Mouse (Mus musculus) ovary, adult 18-20 months (tissue): Measurements from ENCODE around the gene Atoh1.
A peak's percentile ranks its signal among the peaks of the same experiment; 100 is the strongest.

Source experiments
- DNase-seq: peaks from one replicate; pipeline ENCODE4 v3.0.0; 2022; ENCODE audit warnings: low spot score, mixed read lengths

The Atoh1 gene

DNA sequence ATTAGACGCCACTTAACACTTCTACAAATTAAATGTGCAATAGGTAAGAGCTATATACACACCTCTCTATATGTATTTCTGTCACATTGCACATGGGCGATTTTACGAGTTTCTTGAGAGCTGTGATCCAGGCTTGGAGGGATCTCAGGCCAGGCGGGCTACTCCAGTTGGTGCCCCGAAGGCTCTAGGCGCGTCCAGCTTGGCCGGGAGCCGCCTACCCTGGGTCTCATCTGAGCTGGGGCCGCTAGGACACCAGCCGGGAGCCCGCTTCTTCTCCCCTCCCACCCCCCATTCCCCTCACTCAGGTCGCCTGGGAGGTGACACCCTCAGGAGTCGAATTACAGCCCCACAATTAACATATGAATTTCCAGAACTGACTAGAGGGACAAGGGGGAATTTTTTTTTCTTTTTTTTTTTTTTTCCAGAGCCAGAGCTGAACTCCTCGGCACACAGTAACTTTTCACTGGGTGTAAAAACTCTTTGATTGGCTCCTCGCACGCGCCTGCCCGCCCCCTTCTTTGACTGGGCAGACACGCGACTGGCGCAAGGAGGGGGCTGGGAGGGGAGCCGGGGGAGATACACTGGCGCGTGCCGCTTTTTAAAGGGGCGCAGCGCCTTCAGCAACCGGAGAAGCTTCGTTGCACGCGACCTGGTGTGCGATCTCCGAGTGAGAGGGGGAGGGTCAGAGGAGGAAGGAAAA lies at the start of gene Atoh1:
Gene Atoh1 (plus strand): TSS at position 627 of the 700 bp plus-strand sequence.
- peak; percentile 17 for DNase-seq

DNA sequence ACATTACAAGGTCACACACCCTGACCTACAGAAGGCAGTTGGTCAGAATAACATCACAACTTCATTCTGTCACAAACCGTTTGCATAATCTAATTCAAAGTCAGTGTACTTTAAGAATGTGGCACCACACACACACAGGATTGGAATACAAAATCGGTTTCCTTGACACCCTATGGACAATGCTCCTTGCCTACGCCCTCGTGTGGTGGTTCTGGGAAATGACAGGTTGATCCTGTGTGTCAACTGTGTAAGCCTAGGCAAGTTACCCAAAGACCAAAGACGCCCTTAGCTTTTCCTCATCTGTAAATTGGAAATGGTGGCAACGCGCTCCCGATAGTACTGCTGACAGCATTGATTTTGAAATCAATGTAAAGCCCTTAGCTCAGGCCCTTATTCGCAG lies 45.0 kb upstream of the Atoh1 start:
- DNase-seq: no peak

DNA sequence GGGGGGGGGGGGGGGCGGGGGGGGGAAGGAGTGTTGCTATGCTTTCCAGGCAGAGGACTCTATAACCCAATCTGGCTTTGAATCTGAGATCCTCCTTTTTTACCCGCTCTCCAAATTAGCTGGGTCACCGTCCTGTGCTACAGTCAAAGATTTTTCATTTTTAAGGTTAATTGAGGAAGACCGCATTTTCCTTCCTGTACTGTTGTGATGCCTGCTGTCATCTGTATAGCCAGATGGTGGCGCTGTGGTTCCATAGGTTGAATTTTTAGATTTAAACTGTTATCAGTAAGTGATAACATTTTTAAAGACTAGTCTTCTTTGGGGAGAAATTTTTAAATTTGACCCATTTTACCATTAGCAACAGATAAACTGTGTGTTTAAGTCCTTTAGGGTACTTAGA lies 44.0 kb upstream of the Atoh1 start:
- no peak for DNase-seq

DNA sequence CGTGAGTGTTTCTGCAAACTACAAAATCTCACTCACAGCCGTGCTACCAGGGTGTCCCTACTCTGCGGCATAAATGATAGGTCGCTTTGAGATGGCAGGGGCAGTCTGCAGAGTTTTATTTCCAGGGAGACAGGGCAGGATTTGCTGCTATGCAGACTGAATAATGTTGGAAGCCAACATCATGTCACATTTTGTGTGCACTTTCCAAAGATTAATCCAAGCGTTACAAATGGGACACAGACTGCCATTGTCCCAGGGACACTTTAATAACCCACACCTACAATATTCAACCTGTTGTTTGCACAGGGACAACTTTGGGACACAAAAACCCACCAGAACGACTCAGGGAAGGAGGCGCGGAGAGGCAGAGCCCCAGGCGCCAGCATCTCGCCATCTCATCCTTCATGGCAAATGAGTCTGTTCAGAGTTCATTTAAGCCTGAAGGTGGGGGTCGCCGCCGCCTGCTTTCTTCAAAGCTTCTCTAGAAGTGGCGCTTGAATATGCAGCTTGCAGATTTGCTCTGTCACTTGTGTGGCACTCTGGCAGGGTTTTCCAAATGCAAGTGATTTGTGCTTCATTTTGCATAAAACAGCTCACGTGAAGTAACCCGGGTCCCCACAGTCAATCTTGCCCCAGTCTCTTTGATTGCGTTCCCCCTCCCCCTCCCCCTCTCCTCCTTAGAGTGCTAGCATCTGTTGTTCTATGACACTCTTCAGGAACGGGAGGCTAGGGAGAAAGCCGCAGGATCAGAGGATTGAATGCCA lies 40.6 kb upstream of the Atoh1 start:
- DNase-seq: no peak

DNA sequence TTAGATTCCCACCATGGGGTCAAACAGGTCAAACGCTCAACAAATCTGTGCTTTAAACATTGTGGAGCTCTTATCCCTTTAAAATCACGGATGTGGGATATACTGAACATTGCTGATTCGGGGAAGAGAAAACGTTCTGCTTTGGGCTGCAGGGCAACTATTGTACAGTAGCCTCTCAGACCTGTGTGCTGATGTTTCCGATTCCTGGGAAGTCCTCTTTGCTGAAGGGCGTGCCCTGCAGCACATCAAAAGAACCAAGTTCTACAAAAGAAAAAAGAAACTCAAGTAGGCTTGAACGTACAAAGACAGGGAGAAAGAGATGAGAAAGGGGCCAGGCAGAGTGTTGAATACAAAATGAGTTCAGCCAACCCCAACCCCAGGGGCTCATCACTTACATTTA lies 34.2 kb upstream of the Atoh1 start:
- DNase-seq: no peak

DNA sequence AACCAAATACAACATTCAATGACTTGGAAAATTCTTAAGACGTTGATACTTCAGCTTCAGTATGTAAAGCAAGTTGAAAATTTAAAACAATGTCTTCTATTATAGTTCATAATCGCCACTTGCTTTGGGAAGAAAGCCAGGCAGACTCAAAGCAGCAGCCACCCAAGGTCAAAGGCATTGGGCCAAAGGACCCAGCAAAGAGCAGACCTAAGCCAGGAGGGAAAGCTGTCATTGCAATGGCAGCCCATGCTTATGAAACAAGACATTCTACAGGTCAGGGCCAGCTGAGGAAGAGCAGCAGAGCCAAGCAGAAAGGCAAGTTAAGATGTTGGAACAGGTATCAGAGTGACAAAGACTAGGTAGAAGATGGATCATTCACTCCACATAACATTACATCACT lies 25.3 kb upstream of the Atoh1 start:
- no peak for DNase-seq

DNA sequence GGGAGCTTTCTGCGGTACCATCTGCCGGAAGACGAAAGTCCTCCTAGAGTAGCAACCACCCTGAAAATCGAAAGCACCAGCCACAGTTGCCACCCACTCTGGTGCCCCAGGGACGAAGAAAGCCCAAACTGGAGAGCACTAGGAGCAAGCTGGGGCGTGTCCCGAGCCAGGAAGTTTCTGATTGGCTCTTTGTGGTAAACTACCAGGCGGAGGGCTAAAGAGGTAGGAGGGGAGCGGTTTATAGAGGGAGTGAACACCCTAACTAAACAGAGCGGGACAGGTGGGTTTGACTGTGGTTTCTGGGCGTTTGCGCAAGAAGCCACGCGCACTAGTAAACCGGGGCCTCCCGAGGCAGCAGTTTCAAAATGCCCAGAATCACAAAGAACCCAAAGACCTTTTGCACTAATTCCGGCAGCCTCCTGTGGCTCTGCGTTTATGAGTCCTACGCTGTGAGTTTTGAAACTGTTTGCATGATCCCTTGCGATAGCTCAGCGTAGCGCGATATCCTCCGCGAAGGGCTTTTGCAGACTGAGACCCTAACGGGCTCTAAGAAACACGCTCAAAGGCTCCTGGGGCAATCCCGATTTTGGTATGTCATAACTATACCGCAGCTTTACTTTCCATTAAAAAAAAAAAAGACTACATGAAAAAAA lies 1.0 kb upstream of the Atoh1 start:
- DNase-seq: peak; percentile 31

DNA sequence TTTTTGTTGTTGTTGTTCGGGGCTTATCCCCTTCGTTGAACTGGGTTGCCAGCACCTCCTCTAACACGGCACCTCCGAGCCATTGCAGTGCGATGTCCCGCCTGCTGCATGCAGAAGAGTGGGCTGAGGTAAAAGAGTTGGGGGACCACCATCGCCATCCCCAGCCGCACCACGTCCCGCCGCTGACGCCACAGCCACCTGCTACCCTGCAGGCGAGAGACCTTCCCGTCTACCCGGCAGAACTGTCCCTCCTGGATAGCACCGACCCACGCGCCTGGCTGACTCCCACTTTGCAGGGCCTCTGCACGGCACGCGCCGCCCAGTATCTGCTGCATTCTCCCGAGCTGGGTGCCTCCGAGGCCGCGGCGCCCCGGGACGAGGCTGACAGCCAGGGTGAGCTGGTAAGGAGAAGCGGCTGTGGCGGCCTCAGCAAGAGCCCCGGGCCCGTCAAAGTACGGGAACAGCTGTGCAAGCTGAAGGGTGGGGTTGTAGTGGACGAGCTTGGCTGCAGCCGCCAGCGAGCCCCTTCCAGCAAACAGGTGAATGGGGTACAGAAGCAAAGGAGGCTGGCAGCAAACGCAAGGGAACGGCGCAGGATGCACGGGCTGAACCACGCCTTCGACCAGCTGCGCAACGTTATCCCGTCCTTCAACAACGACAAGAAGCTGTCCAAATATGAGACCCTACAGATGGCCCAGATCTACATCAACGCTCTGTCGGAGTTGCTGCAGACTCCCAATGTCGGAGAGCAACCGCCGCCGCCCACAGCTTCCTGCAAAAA lies 496 bp downstream of the Atoh1 start:
- DNase-seq: no peak

DNA sequence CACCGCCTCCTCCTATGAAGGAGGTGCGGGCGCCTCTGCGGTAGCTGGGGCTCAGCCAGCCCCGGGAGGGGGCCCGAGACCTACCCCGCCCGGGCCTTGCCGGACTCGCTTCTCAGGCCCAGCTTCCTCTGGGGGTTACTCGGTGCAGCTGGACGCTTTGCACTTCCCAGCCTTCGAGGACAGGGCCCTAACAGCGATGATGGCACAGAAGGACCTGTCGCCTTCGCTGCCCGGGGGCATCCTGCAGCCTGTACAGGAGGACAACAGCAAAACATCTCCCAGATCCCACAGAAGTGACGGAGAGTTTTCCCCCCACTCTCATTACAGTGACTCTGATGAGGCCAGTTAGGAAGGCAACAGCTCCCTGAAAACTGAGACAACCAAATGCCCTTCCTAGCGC lies 1.1 kb downstream of the Atoh1 start:
- no peak for DNase-seq

DNA sequence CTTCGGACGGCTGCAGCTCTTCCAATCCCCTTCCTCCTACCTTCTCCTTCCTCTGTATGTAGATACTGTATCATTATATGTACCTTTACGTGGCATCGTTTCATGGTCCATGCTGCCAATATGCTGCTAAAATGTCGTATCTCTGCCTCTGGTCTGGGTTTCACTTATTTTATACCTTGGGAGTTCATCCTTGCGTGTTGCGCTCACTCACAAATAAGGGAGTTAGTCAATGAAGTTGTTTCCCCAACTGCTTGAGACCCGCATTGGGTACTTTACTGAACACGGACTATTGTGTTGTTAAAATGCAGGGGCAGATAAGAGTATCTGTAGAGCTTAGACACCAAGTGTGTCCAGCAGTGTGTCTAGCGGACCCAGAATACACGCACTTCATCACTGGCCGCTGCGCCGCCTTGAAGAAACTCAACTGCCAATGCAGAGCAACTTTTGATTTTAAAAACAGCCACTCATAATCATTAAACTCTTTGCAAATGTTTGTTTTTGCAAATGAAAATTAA lies 1.6 kb downstream of the Atoh1 start:
- no peak for DNase-seq

DNA sequence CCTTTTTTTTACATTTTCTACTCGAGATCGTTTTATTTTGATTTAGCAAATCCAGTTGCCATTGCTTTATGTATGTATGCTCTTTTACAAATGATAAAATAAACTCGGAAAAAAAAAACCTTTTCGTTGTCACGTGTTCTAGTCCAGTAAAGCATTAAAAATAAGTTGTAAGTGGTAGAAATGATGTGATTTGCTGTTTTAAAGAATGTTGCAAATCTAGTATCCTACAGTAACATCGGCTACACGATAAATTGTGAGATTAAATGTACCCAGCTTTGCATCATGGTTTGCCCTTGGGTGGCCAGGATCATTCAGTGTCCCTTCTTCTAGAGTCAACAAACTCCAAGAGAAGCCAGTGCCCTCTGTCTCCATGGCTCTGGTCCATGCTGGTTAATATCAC lies 2.2 kb downstream of the Atoh1 start:
- no peak for DNase-seq

DNA sequence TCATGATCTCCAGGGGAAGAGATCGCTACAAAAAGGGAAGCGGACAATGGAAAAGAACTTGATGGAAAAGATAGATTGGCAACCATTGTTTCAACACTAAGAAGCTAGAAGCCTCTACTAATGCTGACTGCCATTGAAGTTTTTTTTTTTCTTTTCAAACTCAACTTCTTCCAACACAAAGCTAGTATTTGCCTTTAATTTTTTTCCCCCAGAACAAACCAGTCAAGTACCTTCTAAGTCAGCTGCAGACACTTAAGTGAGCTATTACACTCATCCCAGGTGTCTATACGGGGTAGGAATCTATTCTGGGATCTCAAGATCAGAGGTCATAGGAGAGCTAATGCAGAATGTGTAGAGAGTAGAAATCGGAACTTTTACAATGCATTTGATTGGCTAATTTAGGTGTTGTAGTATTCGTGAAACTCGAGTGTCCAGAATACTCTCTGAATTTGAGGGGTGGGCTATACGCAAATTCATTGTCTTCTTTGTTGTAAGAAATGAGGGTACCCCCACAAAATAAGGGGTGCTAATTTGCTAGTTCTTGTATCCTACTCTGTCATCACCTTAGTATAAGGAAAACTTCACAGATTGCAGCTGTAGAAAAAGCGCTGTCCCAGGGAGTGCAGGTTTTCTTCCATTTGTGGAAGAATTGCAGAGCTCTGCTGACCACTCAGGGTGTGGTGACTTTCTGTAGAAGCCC lies 2.8 kb downstream of the Atoh1 start:
- no peak for DNase-seq

DNA sequence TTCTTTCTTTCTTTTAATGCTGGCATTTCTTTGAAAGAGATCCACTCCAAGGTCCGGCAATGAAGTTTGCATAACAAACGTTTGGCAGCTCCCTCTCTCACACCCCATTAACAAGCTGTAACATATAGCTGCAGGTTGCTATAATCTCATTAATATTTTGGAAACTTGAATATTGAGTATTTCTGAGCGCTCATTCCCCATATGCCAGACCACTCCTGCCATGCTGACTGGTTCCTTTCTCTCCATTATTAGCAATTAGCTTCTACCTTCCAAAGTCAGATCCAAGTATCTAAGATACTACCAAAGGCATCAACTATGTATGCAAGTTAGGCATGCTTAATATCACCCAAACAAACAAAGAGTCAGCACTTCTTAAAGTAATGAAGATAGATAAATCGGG lies 4.4 kb downstream of the Atoh1 start:
- no peak for DNase-seq

DNA sequence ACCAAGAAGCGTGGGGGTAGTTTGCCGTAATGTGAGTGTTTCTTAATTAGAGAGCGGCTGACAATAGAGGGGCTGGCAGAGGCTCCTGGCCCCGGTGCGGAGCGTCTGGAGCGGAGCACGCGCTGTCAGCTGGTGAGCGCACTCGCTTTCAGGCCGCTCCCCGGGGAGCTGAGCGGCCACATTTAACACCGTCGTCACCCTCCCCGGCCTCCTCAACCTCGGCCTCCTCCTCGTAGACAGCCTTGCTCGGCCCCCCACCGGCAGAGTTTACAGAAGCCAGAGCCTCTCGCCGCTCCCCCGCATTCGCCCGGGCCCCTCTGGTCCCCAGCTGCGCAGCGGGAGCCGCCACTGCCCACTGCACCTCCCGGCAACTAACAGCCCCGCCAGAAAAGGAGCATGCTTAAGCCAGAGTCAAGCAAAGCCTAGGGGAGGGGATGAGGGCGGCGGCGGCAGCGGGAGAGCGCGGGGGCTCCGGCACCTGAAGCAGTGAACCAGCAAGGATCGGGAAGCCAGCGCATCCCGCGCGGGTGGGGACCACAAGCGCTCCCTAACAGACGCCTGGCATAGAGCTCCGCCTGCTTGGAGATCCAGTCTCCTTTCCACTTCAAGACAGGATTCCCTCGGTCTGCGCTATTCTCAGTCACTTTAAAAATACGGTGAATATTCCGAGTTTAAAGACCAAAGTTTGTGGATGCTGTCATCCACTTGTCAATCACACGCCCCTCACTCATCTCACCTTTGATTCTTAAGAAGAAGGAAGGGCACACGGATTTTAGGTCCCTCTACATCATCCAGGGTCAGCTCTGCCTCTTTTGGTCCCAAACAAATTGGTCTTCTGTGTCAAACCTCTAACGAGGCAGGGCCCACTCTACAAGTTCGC lies 5.8 kb downstream of the Atoh1 start:
- DNase-seq: no peak

DNA sequence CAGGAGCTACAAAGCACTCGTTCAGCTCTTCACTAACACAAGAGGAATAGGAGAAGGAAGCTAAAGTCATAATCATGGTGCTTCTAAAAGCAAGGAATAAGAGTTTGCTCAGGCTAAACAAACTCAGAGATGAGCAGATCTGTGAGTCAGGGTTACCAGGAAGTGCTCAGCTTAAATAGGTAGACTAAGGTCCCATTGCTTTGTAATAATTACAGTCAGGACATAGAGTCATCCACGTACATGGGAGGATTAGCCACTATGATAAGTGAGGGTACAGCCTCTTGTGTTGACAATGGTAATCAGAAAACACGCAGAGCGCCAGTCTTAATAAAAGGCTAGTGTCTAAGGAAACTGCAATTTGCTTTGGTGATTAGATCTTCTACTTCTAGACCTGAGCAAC lies 7.4 kb downstream of the Atoh1 start:
- DNase-seq: no peak

DNA sequence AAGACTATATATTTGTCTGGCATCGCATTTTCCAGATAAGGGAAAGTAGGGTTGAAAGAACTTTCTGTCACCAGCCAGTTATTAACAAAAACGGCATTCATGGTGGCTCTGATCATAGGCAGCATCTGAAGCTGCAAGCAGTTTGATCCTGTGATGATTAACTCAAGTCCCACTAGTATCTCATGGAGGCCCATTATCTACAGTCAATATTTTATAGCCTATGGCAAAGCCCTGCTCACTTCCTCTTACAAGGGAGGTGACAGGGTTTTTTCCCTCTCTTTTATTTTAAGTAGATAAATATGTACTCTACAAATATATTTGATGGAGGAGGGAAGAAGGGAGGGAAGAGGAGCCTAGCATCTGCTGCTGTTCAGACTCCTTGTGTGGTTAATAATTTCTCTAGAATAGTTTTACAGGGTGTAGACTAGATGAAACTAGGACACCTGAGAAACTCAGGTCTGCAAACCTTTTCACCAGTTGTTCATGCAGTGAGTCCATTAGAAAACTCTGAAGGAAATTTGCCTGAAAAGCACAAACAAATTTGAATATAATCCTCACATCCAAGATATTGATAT lies 14.1 kb downstream of the Atoh1 start:
- DNase-seq: no peak

DNA sequence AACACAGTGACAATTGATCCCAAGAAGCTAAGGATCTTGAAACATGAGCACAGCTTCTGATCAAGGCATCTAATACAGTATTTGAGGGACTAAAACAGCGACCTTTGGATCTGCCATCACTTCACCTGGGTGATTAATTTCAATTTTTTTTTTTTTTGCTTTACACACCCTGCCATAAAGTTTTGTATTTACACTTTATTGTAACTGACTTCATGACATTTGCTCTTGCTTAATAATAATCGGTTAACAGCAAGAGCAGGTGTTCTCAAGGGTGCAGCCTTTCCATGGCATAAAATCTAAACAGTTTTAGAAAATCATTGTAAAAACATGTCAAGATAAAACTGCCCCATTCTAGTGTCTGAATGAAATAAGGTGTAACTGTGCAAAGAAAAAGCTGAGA lies 25.6 kb downstream of the Atoh1 start:
- DNase-seq: no peak

DNA sequence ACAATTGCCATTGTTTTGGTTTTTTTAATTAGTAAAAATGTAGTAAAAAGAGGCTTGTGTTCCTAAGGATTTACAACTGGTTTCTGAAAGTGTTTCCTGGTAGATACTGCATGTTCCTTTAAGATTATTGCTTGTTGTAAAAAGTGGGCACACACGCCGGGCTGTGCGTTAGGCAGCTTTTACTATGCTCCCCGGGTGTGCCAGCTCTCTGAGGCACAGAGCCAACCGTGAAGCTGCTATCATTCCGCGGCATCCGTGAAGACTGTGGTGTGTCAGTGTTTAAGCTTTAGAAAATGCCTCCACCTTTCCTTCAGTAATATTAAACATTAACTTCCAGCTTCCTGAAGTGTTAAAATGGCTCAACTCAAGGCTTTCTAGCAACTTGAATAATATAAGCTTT lies 35.0 kb downstream of the Atoh1 start:
- no peak for DNase-seq

DNA sequence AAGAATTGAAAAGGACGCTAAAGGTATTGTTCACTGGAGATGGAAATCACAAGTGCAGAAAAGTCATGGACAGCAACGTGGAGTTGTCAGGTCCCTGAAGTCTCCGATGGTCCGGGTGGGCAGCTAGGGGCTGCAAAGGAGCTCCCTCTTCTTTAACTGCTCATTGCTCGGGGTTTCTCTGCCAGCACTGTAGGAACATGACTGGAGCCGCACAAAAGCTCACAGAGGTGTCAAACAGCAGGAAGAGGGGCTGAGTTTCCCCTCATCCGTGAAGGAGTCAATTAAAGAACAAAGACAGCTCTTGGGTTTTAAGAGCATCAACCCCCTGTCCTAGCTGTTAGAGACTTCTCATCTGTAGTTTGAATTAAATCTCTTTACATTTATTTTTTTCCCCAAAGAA lies 44.5 kb downstream of the Atoh1 start:
- no peak for DNase-seq
